Mouse (Mus musculus): ENCODE data around the gene Mfsd14b.

GRCm38 (mm10) chr13:65137789-65138188, 25.0 kb upstream of the Mfsd14b start, which contains the start of gene Olfr465-ps1:
- TF ChIP-seq CTCF (IDR thresholded peaks at IDR 0.05; ENCODE audit: low read depth, low read length) (no peak), POLR2A (IDR thresholded peaks at IDR 0.05; ENCODE audit: extremely low read depth, insufficient read depth, low read length) (no peak)

All from liver, adult 2 months (tissue).